Mouse (Mus musculus) urinary bladder, adult 18-20 months (tissue): ENCODE measurements around the gene Nelfa.
"Not testable (repeated sequence)": the region's sequence is repeated elsewhere in the genome, so short reads cannot be mapped to it uniquely, and the experiment has no call there.

Source experiments
- DNase-seq, 2 experiments: peaks; one replicate each; pipeline ENCODE4 v3.0.0; 2022; ENCODE audit warnings: low spot score in 2 of 2, mixed read lengths in 2 of 2

The Nelfa gene

GRCm38 (mm10) chr5:33936120-33936707 is at the start of gene Nelfa:
Gene Nelfa (minus strand): TSS chr5:33936413.
- peak; percentile 95 to 98 for DNase-seq

GRCm38 (mm10) chr5:33983309-33984121 is 47.3 kb upstream of the Nelfa start, which contains the start of gene Gm1673:
Gene Gm1673 (plus strand): TSS chr5:33983433.
- DNase-seq: peak; percentile 45 to 58

GRCm38 (mm10) chr5:33982731-33983259 is 46.6 kb upstream of the Nelfa start:
- DNase-seq: no peak

GRCm38 (mm10) chr5:33976267-33976666 is 40.1 kb upstream of the Nelfa start:
- DNase-seq: no peak

- no peak for DNase-seq
These were observed 38.5 kb upstream of the Nelfa start for GRCm38 (mm10) chr5:33974736-33975135.

GRCm38 (mm10) chr5:33959382-33959781 is 23.2 kb upstream of the Nelfa start:
- DNase-seq: no peak

- DNase-seq: no peak
These were observed 19.7 kb upstream of the Nelfa start for GRCm38 (mm10) chr5:33955868-33956267.

GRCm38 (mm10) chr5:33954354-33954753 is 18.1 kb upstream of the Nelfa start:
- DNase-seq: peak; percentile 48 to 62

- DNase-seq: no peak
These were observed 17.4 kb upstream of the Nelfa start for GRCm38 (mm10) chr5:33953471-33954185.

- no peak for DNase-seq
These were observed 12.1 kb upstream of the Nelfa start for GRCm38 (mm10) chr5:33948314-33948713.

- DNase-seq: not testable (repeated sequence)
These were observed 10.8 kb upstream of the Nelfa start for GRCm38 (mm10) chr5:33947035-33947434.

GRCm38 (mm10) chr5:33938448-33938847 is 2.2 kb upstream of the Nelfa start:
- DNase-seq: no peak

GRCm38 (mm10) chr5:33937230-33937629 is 1.0 kb upstream of the Nelfa start:
- no peak for DNase-seq

GRCm38 (mm10) chr5:33935700-33936111 is 507 bp downstream of the Nelfa start:
- DNase-seq: peak in 1 of 2 experiments; percentile 6

GRCm38 (mm10) chr5:33934877-33935276 is 1.3 kb downstream of the Nelfa start:
- DNase-seq: no peak

- no peak for DNase-seq
These were observed 2.1 kb downstream of the Nelfa start for GRCm38 (mm10) chr5:33934081-33934480.

- DNase-seq: no peak
These were observed 3.8 kb downstream of the Nelfa start for GRCm38 (mm10) chr5:33932413-33932812.

- no peak for DNase-seq
These were observed 10.0 kb downstream of the Nelfa start for GRCm38 (mm10) chr5:33926170-33926569.

GRCm38 (mm10) chr5:33922566-33922965 is 13.6 kb downstream of the Nelfa start:
- no peak for DNase-seq

GRCm38 (mm10) chr5:33921486-33922235 is 14.6 kb downstream of the Nelfa start:
- DNase-seq: no peak

- DNase-seq: no peak
These were observed 15.3 kb downstream of the Nelfa start for GRCm38 (mm10) chr5:33920924-33921323.
